Mouse (Mus musculus) midbrain, embryonic 14.5 days (tissue): Measurements from ENCODE around the gene Sema3g. TPM values are rescaled to one million over a fixed set of nuclear protein-coding genes. Genes with fewer than 3 reads are reported as not detected.

ENCODE experiments used
- ATAC-seq: fragments of 200-750 bp; cut with Nextera tagmentation; 2 replicates; pipeline ENCODE4 v1.8.0; 2017; ENCODE audit warnings: moderate number of reproducible peaks, moderate library complexity; ENCODE audit not compliant: low FRiP score, low TSS enrichment
- DNase-seq: peaks from one replicate; pipeline ENCODE4 v3.0.0-alpha.2; 2015
- H3K27ac ChIP-seq: fragments of 300-500 bp; sonication (generic); replicated peaks from 2 replicates; pipeline ENCODE4 v1.5.1; 2014; ENCODE audit warnings: mild to moderate bottlenecking, low read depth, low read length, moderate library complexity
- H3K27me3 ChIP-seq: fragments of 300-500 bp; sonication (generic); 2 replicates; pipeline ENCODE4 v1.6.1; 2014; ENCODE audit warnings: low read length, control low read depth, mixed read lengths; ENCODE audit not compliant: control insufficient read depth, insufficient read depth
- H3K36me3 ChIP-seq: fragments of 300-500 bp; sonication (generic); 2 replicates; pipeline ENCODE4 v1.6.1; 2014; ENCODE audit warnings: low read length, control low read depth; ENCODE audit not compliant: control insufficient read depth, insufficient read depth
- H3K4me1 ChIP-seq: fragments of 300-500 bp; sonication (generic); 2 replicates; pipeline ENCODE4 v1.6.1; 2014; ENCODE audit warnings: mild to moderate bottlenecking, antibody characterized with exemption, low read length, control low read depth; ENCODE audit not compliant: control insufficient read depth, insufficient read depth
- H3K4me2 ChIP-seq: fragments of 300-500 bp; sonication (generic); 2 replicates; pipeline ENCODE4 v1.6.1; 2014; ENCODE audit warnings: mild to moderate bottlenecking, low read length, moderate library complexity
- H3K4me3 ChIP-seq: fragments of 300-500 bp; sonication (generic); replicated peaks from 2 replicates; pipeline ENCODE4 v1.5.1; 2014; ENCODE audit warnings: low read depth, low read length
- H3K9ac ChIP-seq: fragments of 300-500 bp; sonication (generic); replicated peaks from 2 replicates; pipeline ENCODE4 v1.6.1; 2014; ENCODE audit warnings: mild to moderate bottlenecking, low read length, moderate library complexity
- H3K9me3 ChIP-seq: fragments of 300-500 bp; sonication (generic); 2 replicates; pipeline ENCODE4 v1.6.1; 2016; ENCODE audit warnings: low read length, control low read depth, mixed read lengths; ENCODE audit not compliant: control insufficient read depth
- WGBS: fragments of 180-500 bp; shearing (Covaris S2); extraction: QIAGEN DNeasy Blood & Tissue Kit; methylation state at CpG from one replicate; pipeline ENCODE4 v1.1.7; 2014; 5-methylcytosine and 5-hydroxymethylcytosine counted together
- polyA plus RNA-seq: library from polyadenylated mRNA; unstranded; fragments of >200 nt; fragmentation: Nextera tagmentation; extraction: Ambion mirVana; gene quantifications from 2 replicates; pipeline ENCODE4 v1.2.1, GENCODE M21; 2014

Gene Sema3g
- polyA plus RNA-seq, result 0.12 and 0.24 TPM in 2 replicates

DNA sequence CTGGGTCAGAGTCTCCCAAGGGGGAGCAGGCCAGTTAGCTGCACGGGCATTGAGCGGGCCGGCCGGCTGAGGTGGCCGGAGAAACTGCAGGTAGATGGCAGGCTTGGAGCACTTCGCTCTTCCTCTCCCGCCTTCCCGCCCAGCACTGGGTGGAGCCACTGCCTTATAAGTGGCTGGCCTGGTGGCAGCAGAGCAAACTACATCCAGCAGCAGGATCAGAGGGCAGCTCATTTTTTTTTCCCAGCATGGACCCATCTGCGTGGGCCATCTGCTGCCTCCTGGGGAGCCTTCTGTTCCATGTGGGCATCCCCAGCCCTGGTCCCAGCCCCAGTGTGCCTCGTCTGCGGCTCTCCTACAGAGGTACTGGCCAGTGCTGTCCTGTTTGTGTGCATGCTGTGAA, at the start of gene Sema3g:
Sema3g (plus strand) TSS at position 195 of the 400 bp plus-strand sequence.
- no peak within 1 kb of the TSS for H3K4me3 ChIP-seq
- peak within 1 kb of the TSS; percentile 12; the same call in 1 of the 2 replicates for H3K4me2 ChIP-seq
- WGBS, result 15% methylated on average over 11 of the region's 11 CpGs
- H3K27ac ChIP-seq, result no peak within 1 kb of the TSS
- no peaks in the 10 kb centered on the region for H3K27me3 ChIP-seq
- no peaks in the 10 kb centered on the region for H3K36me3 ChIP-seq
- 0 out of 2 replicates have a peak, but pooled peaks cover 5% of the 10 kb centered on the region for H3K4me1 ChIP-seq
- no peaks in the 10 kb centered on the region for H3K9me3 ChIP-seq
- no peak within 1 kb of the TSS for H3K9ac ChIP-seq
- DNase-seq (peak; percentile 60), ATAC-seq (peak; percentile 60)

DNA sequence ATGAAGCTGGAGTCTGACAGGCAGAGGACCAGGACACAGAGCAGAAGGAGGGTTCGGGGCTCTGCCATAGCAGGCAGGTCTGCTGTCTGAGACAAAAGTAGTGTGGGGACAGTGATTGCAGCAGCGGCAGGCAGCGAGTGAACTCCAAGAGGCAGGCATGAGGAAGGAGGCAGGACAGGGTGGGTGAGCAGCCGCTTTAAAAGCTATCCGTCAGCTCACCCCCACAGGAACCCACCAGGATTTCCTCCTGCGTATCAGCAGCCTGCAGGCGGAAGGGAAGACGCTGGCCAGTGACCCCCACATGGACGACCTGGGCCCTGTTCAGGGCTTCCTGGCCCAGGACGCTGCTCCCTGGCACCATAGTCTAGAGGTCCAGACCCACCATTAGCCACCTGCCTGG, 49.2 kb upstream of the Sema3g start, which contains the start of gene Stab1:
Stab1 (minus strand) TSS at position 217 of the 400 bp plus-strand sequence.
- Histone ChIP-seq H3K9me3 (no peaks in the 10 kb centered on the region), H3K36me3 (peaks cover 36% of the 10 kb centered on the region), H3K4me2 (no peak within 1 kb of the TSS), H3K9ac (no peak within 1 kb of the TSS), H3K27ac (no peak within 1 kb of the TSS), H3K27me3 (no peaks in the 10 kb centered on the region), H3K4me1 (no peaks in the 10 kb centered on the region), H3K4me3 (no peak within 1 kb of the TSS)
- ATAC-seq (no peak), DNase-seq (no peak)
- WGBS, result 59% methylated on average over 10 of the region's 10 CpGs

DNA sequence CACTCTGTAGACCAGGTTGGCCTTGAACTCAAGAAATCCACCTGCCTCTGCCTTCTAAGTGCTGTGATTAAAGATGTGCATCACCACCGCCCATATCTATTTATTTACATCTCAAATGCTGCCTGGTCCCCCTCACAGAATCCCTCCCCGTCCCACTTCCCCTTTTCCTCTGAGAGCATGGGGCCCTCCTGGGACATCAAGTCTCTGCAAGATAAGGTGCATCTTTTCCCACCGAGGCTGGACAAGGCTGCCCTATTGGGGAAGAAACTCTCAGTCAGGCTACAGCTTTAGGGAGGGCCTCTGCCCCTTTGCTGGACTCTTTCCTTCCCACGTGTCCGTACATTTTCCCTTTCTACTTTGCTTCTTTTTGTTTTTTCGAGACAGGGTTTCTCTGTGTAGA, 48.2 kb upstream of the Sema3g start:
- no peaks in the 10 kb centered on the region for H3K9me3 ChIP-seq
- no peak overlapping the region for H3K27ac ChIP-seq
- peaks cover 47% of the 10 kb centered on the region for H3K36me3 ChIP-seq
- no peaks in the 10 kb centered on the region for H3K4me1 ChIP-seq
- WGBS, result 86% methylated on average over 6 of the region's 6 CpGs
- ATAC-seq (no peak), DNase-seq (no peak)
- no peak overlapping the region for H3K4me3 ChIP-seq
- H3K4me2 ChIP-seq, result no peak overlapping the region
- H3K27me3 ChIP-seq, result no peaks in the 10 kb centered on the region
- H3K9ac ChIP-seq, result no peak overlapping the region

DNA sequence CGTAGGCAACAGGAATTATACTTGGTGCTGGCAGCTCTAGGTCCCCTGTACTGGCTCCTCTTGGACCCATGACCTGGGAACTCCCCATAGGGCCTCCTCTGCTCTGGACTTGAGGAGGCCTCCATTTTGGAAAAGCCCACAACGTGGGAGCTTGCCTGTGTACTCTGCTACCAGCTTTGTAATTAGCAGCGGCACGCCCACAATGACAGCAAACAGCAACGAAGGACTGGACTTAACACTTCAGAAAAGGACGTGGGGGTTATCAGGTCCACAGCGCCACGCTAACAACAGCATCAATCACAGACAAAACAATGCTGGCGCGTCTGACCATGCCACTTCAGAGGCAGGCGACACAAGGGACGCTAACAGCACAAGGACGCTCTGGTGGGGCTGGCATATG, 46.7 kb upstream of the Sema3g start:
- ATAC-seq (no peak), DNase-seq (no peak)
- no peaks in the 10 kb centered on the region for H3K4me1 ChIP-seq

DNA sequence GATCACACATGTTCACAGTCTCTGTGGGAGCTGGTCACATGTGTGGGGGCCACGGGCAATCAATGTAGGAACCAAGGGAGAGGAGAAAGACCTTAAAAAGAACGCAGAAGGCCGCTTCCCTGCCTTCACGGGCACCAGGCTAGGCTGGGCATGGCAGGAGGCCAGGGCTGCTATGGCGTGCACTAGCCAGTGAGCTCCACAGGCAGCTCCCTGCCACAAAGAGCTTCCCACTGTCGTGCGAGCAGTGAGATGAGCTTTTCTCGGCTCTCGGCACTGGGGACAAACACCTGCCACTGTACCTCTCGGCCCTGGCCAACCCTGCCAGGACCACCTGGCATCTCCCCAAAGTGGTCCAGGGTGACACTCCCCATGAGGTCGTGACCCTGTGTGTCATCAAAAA, 46.3 kb upstream of the Sema3g start:
- ATAC-seq (no peak), DNase-seq (peak; percentile 14)
- no peak overlapping the region for H3K4me2 ChIP-seq
- H3K27me3 ChIP-seq, result no peaks in the 10 kb centered on the region
- H3K9me3 ChIP-seq, result no peaks in the 10 kb centered on the region
- no peak overlapping the region for H3K9ac ChIP-seq
- H3K27ac ChIP-seq, result no peak overlapping the region
- no peaks in the 10 kb centered on the region for H3K4me1 ChIP-seq
- H3K4me3 ChIP-seq, result no peak overlapping the region
- WGBS, result 89% methylated on average over 11 of the region's 11 CpGs
- H3K36me3 ChIP-seq, result peaks cover 65% of the 10 kb centered on the region

More for the DNA sequence above, 46.7 kb upstream of the Sema3g start:
- no peak overlapping the region for H3K9ac ChIP-seq
- WGBS, result 89% methylated on average over 13 of the region's 13 CpGs
- no peak overlapping the region for H3K4me3 ChIP-seq
- no peak overlapping the region for H3K4me2 ChIP-seq
- no peaks in the 10 kb centered on the region for H3K27me3 ChIP-seq
- no peaks in the 10 kb centered on the region for H3K9me3 ChIP-seq
- H3K36me3 ChIP-seq, result peaks cover 61% of the 10 kb centered on the region
- H3K27ac ChIP-seq, result no peak overlapping the region

DNA sequence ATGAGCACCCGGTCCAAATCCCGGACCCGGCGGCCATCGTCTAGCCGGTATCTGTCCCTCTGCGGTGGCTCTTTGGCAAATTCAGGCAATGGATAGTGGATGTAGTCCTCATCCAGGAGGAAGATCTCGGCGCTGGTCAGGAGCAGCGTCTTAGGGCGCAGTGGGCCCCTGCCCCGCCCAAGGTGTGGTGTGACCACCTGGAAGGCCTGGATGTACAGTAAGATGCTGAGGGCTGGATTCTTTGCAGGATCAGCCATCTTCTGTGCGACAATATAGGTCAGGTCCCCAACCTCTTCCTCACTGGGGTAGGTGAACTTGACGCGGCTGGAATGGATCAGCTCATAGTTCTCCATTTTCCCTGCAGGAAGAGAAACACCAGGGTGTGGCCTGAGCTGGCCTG, 45.8 kb upstream of the Sema3g start:
- H3K27ac ChIP-seq, result no peak overlapping the region

DNA sequence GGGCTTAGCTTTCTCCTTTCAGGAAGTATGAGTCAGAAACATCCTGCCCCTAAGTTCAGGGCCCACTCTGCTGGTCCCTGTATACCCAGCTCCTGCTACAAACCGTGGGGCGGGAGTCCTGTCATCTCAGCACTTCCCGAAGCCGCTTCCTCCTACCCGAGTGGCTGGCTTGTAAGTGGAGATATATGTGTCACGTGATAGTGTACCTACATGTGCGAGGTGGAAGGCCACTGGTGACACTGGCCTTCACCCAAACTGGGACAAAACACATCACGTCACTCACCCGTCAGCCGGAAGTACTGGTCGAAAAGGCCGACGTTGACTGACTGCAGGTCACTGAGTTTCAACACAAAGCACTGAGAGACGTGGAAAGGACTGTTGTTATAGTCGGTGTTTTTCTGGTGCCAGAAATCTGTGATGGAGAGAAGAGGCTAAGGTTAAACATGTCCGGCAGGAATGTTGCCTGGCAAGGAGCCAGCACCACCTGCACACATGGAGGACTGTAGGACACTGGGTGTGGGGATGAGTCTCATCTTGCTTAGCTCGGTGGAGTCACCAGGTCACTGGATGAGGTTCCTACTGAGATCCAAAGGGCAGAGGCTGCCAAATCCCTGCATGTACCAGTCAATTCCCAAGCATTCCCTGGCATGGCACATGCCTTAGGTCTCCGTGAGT, 44.7 kb upstream of the Sema3g start:
- Histone ChIP-seq H3K36me3 (peaks cover 81% of the 10 kb centered on the region), H3K4me3 (no peak overlapping the region), H3K9ac (no peak overlapping the region), H3K4me2 (no peak overlapping the region), H3K9me3 (no peaks in the 10 kb centered on the region), H3K27me3 (no peaks in the 10 kb centered on the region), H3K27ac (no peak overlapping the region), H3K4me1 (no peaks in the 10 kb centered on the region)
- 91% methylated on average over 18 of the region's 18 CpGs for WGBS
- ATAC-seq (no peak), DNase-seq (no peak)

More for the DNA sequence above, 45.8 kb upstream of the Sema3g start:
- WGBS, result 94% methylated on average over 15 of the region's 15 CpGs
- H3K36me3 ChIP-seq, result peaks cover 70% of the 10 kb centered on the region
- H3K9ac ChIP-seq, result no peak overlapping the region
- DNase-seq (no peak), ATAC-seq (no peak)
- no peaks in the 10 kb centered on the region for H3K4me1 ChIP-seq
- no peak overlapping the region for H3K4me3 ChIP-seq
- H3K27me3 ChIP-seq, result no peaks in the 10 kb centered on the region
- H3K4me2 ChIP-seq, result no peak overlapping the region
- no peaks in the 10 kb centered on the region for H3K9me3 ChIP-seq

DNA sequence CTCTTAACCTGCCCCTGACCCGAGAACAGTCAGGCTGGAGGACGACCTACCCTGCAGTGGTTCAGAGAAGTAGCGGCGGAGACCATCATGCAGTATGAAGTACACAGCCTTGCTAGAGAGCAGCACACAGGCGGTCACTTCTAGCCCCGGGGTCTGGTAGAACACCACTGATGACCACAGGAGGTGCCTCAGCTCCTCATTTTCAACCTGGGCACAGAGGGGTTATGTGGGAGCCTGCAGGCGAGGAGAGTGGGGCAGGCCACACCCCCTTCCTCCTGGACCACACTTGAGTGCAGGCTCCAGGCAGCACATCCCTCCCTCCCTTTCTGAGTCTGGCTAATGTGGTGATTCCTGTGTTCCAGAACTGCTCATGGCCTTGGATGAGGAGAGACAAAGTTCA, 44.1 kb upstream of the Sema3g start:
- Histone ChIP-seq H3K9me3 (no peaks in the 10 kb centered on the region), H3K4me1 (no peaks in the 10 kb centered on the region), H3K27ac (no peak overlapping the region), H3K4me3 (no peak overlapping the region), H3K9ac (no peak overlapping the region), H3K27me3 (no peaks in the 10 kb centered on the region), H3K36me3 (peaks cover 84% of the 10 kb centered on the region), H3K4me2 (no peak overlapping the region)
- DNase-seq, result no peak
- ATAC-seq, result no peak
- WGBS, result 94% methylated on average over 7 of the region's 7 CpGs

DNA sequence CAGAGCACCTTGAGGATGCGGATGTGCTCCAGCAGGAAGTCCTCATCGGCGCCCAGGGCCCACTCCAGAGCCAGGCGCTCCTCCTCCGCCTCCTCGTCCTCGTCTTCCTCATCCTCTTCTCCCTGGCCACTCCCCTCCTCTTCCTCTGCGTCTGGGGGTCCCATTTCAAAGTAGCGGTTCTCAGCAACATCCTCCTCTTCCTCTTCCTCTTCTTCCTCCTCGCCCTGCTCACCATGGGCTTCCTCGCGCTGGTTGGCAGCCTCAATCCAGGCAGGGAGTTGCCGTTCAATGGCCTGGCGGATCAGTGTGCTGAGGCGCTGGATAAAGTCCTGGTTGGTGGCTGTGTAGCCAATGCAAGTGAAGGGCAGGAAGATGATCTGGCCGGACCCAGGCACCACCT, 40.4 kb upstream of the Sema3g start:
- H3K9ac ChIP-seq, result no peak overlapping the region
- H3K4me3 ChIP-seq, result no peak overlapping the region
- H3K4me2 ChIP-seq, result no peak overlapping the region
- ATAC-seq (no peak), DNase-seq (no peak)
- WGBS, result 93% methylated on average over 16 of the region's 16 CpGs
- H3K9me3 ChIP-seq, result no peaks in the 10 kb centered on the region
- H3K36me3 ChIP-seq, result peaks cover 97% of the 10 kb centered on the region
- H3K27me3 ChIP-seq, result no peaks in the 10 kb centered on the region
- H3K27ac ChIP-seq, result no peak overlapping the region
- H3K4me1 ChIP-seq, result no peaks in the 10 kb centered on the region
